In the genomic region with DNA sequence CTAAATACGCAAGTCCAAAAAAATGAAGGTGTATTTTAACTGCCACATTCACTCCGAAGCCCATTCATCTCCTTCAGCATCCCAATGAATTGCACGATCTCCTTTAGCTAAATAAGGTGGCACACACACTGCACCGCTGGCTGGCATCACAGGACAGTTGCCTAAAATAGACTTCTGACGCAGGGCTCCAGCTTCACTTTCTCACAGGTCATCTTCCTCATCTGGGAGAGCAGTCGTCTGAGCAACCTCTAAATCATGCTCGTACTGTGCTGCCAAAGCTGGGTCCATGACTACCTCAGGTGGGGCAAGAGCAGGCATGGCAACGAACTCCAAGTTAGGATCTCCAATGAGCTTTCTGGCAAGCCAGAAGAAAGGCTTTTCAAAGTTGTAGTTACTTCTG, we compare ENCODE assay signal across 20 mouse cellular contexts. TPM values are rescaled to one million over a fixed set of nuclear protein-coding genes. Genes with fewer than 3 reads are reported as not detected.
DNase-seq lines count a peak whose midpoint lies in the region; ATAC-seq and TF ChIP-seq lines count a peak whose summit lies in the region.
"Had no signal": no experiment of that assay in that cellular context is flagged by ENCODE, and none has a peak within 500 bp of the region (broad histone marks: within the 10 kb centered on the region; RNA-seq: fewer than 3 reads in every experiment).

No protein-coding gene starts in this region.

- no peak for TF ChIP-seq CTCF in testis, adult 2 months (IDR thresholded peaks at IDR 0.05; ENCODE audit: control insufficient read depth, insufficient read depth, insufficient replicate concordance, low read depth, low read length)

- no peak overlapping the region for H3K4me2 ChIP-seq in hindbrain, embryonic 15.5 days
- no peak overlapping the region for H3K4me2 ChIP-seq in hindbrain, embryonic 14.5 days (replicated peaks)

- TF ChIP-seq POLR2A in testis, adult 2 months (IDR thresholded peaks at IDR 0.05; ENCODE audit: control insufficient read depth, low read depth, low read length) = no peak

- no peak for DNase-seq in hindbrain, embryonic 14.5 days (ENCODE audit: low spot score)
- DNase-seq in testis, postnatal 10 days (ENCODE audit: low spot score) = no peak
- peak; percentile 53 to 60 for DNase-seq in heart, postnatal 10 days
- DNase-seq in skeletal muscle tissue, adult 2 months (ENCODE audit: low read depth, low spot score) = peak; percentile 22
- DNase-seq in layer of hippocampus, adult 11-12 months (ENCODE audit: low spot score) = no peak
- DNase-seq in thymus, postnatal 36 days = no peak

- H3K27ac ChIP-seq in hindbrain, embryonic 15.5 days (replicated peaks) = no peak overlapping the region
- H3K27ac ChIP-seq in hindbrain, embryonic 14.5 days = no peak overlapping the region
- no peak overlapping the region; the same call in 1 of the 2 replicates for H3K27ac ChIP-seq in testis, adult 2 months (ENCODE audit: control insufficient read depth, insufficient read depth, low read depth, low read length)
- H3K27ac ChIP-seq: embryonic facial prominence, embryonic 12.5 days; hindbrain, embryonic 12.5 days; neural tube, embryonic 13.5 days had no signal

- 90% methylated on average over 8 of the region's 8 CpGs for WGBS in hindbrain, embryonic 15.5 days
- 93% methylated on average over 8 of the region's 8 CpGs for WGBS in hindbrain, embryonic 14.5 days

- H3K36me3 ChIP-seq in hindbrain, embryonic 15.5 days = no peaks in the 10 kb centered on the region
- H3K36me3 ChIP-seq in hindbrain, embryonic 14.5 days (replicated peaks; ENCODE audit: control insufficient read depth, insufficient read depth) = no peaks in the 10 kb centered on the region
- H3K36me3 ChIP-seq in testis, adult 2 months (ENCODE audit: control insufficient read depth, insufficient read depth, low read length) = no peaks in the 10 kb centered on the region
- H3K36me3 ChIP-seq: embryonic facial prominence, embryonic 12.5 days; forebrain, embryonic 10.5 days; hindbrain, embryonic 12.5 days; neural tube, embryonic 13.5 days had no signal

- no peaks in the 10 kb centered on the region for H3K27me3 ChIP-seq in hindbrain, embryonic 15.5 days
- no peaks in the 10 kb centered on the region for H3K27me3 ChIP-seq in hindbrain, embryonic 14.5 days (ENCODE audit: control insufficient read depth, insufficient read depth, low read length)
- H3K27me3 ChIP-seq in testis, adult 2 months (ENCODE audit: control insufficient read depth, insufficient read depth, low read length) = no peaks in the 10 kb centered on the region
- H3K27me3 ChIP-seq: embryonic facial prominence, embryonic 12.5 days; hindbrain, embryonic 12.5 days; neural tube, embryonic 13.5 days had no signal

- H3K9ac ChIP-seq in hindbrain, embryonic 15.5 days = no peak overlapping the region
- no peak overlapping the region for H3K9ac ChIP-seq in hindbrain, embryonic 14.5 days
- H3K9ac ChIP-seq: embryonic facial prominence, embryonic 12.5 days had no signal

- 0 out of 2 replicates have a peak, but pooled peaks have one; percentile 38 for ATAC-seq in hindbrain, embryonic 15.5 days (ENCODE audit: low FRiP score, low read depth)
- no peak for ATAC-seq in hindbrain, embryonic 14.5 days (ENCODE audit: low FRiP score)

- 0 out of 2 replicates have a peak, but pooled peaks cover 7% of the 10 kb centered on the region for H3K4me1 ChIP-seq in hindbrain, embryonic 15.5 days (replicated peaks)
- no peaks in the 10 kb centered on the region for H3K4me1 ChIP-seq in hindbrain, embryonic 14.5 days (replicated peaks; ENCODE audit: control insufficient read depth, insufficient read depth, low read length)
- peaks cover 7% of the 10 kb centered on the region for H3K4me1 ChIP-seq in testis, adult 2 months (ENCODE audit: control insufficient read depth, insufficient read depth, low read length)
- H3K4me1 ChIP-seq: embryonic facial prominence, embryonic 12.5 days; hindbrain, embryonic 12.5 days; neural tube, embryonic 13.5 days had no signal

- intact Hi-C loops in heart, postnatal 10 days (cut with DNase I) = loop anchor here (2.0 to 5.0 kb wide), 2 partner anchors 44 to 183 kb away; a partner anchor contains a TSS

- H3K4me3 ChIP-seq in hindbrain, embryonic 15.5 days = no peak overlapping the region
- no peak overlapping the region for H3K4me3 ChIP-seq in hindbrain, embryonic 14.5 days (replicated peaks; ENCODE audit: low read length)
- peak overlapping the region; percentile 94 for H3K4me3 ChIP-seq in testis, adult 2 months (ENCODE audit: control insufficient read depth, low read depth, low read length)

- H3K9me3 ChIP-seq in hindbrain, embryonic 15.5 days = no peaks in the 10 kb centered on the region
- H3K9me3 ChIP-seq in hindbrain, embryonic 14.5 days (ENCODE audit: control insufficient read depth, low read length) = no peaks in the 10 kb centered on the region
- H3K9me3 ChIP-seq: embryonic facial prominence, embryonic 12.5 days; hindbrain, embryonic 12.5 days; neural tube, embryonic 13.5 days had no signal

RNA-seq across cellular contexts. Expression of a gene that starts 0.7 kb away (rescaled TPM):
- 0.31 and 1.0 TPM in 2 replicates for polyA plus RNA-seq in hindbrain, embryonic 15.5 days (2015; fragmentation: Nextera tagmentation; extraction: Ambion mirVana)
- 0.63 and 0.64 TPM in 2 replicates for polyA plus RNA-seq in hindbrain, embryonic 14.5 days (2014; fragmentation: Nextera tagmentation; extraction: Ambion mirVana)
- 142 and 148 TPM in 2 replicates for polyA plus RNA-seq in testis, adult 2 months (2012; rRNA removed)
- total RNA-seq in heart, postnatal 10 days (2021) = 1 to 10 TPM; 4.1 to 4.9 TPM
- total RNA-seq: layer of hippocampus, postnatal 10 days had no signal

RNA-seq across cellular contexts. Expression of a gene that starts 8.3 kb away (rescaled TPM):
- not detected in 2 replicates for polyA plus RNA-seq in hindbrain, embryonic 15.5 days (2015; fragmentation: Nextera tagmentation; extraction: Ambion mirVana)
- not detected in 2 replicates for polyA plus RNA-seq in hindbrain, embryonic 14.5 days (2014; fragmentation: Nextera tagmentation; extraction: Ambion mirVana)
- 0.07 TPM in 1 of 2 replicates, not detected in the other for polyA plus RNA-seq in testis, adult 2 months (2012; rRNA removed)
- not detected for total RNA-seq in heart, postnatal 10 days (2021)
- total RNA-seq: adrenal gland, postnatal 25 days; ES-E14; layer of hippocampus, postnatal 10 days; left cerebral cortex, postnatal 36 days; megakaryocyte, adult 5-6 weeks had no signal
- polyA plus RNA-seq: embryonic facial prominence, embryonic 12.5 days; forebrain, embryonic 10.5 days; hindbrain, embryonic 12.5 days; midbrain, embryonic 16.5 days; neural tube, embryonic 13.5 days; spleen, adult 2 months; thymus, adult 2 months had no signal

RNA-seq across cellular contexts. Expression of a gene that starts 24.4 kb away (rescaled TPM):
- not detected in 2 replicates for polyA plus RNA-seq in hindbrain, embryonic 15.5 days (2015; fragmentation: Nextera tagmentation; extraction: Ambion mirVana)
- 0.08 TPM in 1 of 2 replicates, not detected in the other for polyA plus RNA-seq in hindbrain, embryonic 14.5 days (2014; fragmentation: Nextera tagmentation; extraction: Ambion mirVana)
- polyA plus RNA-seq in testis, adult 2 months (2012; rRNA removed) = not detected in 2 replicates
- not detected for total RNA-seq in heart, postnatal 10 days (2021)
- total RNA-seq: adrenal gland, postnatal 25 days; ES-E14; layer of hippocampus, postnatal 10 days; left cerebral cortex, postnatal 36 days; megakaryocyte, adult 5-6 weeks had no signal
- polyA plus RNA-seq: embryonic facial prominence, embryonic 12.5 days; hindbrain, embryonic 12.5 days; midbrain, embryonic 16.5 days; neural tube, embryonic 13.5 days; spleen, adult 2 months; thymus, adult 2 months had no signal

RNA-seq across cellular contexts. Expression of a gene that starts 45.0 kb away (rescaled TPM):
- polyA plus RNA-seq in hindbrain, embryonic 15.5 days (2015; fragmentation: Nextera tagmentation; extraction: Ambion mirVana) = 105 and 118 TPM in 2 replicates
- 116 and 124 TPM in 2 replicates for polyA plus RNA-seq in hindbrain, embryonic 14.5 days (2014; fragmentation: Nextera tagmentation; extraction: Ambion mirVana)
- polyA plus RNA-seq in testis, adult 2 months (2012; rRNA removed) = 91.7 and 103 TPM in 2 replicates
- total RNA-seq in heart, postnatal 10 days (2021) = 100 to 1,000 TPM; 194 to 209 TPM

Comparison
In these comparisons a context has a peak if more than half of its experiments do, and no peak if none do; other contexts are left out.
1. DNase-seq: peak in heart, postnatal 10 days (2 of 2) and skeletal muscle tissue, adult 2 months (single experiment); none in hindbrain, embryonic 14.5 days (single experiment), testis, postnatal 10 days (single experiment), layer of hippocampus, adult 11-12 months (single experiment) and thymus, postnatal 36 days (0 of 2).
2. RNA of a gene that starts 0.7 kb away (polyA plus RNA-seq): 142 to 148 TPM in testis, adult 2 months; 0.31 to 1.0 TPM in hindbrain, embryonic 15.5 days and 0.63 to 0.64 TPM in hindbrain, embryonic 14.5 days; every median in the first group is over 10 times any median in the second.